Mouse (Mus musculus) embryonic facial prominence, embryonic 11.5 days (tissue): Measurements from ENCODE around the gene Armcx4. TPM values are rescaled to one million over a fixed set of nuclear protein-coding genes. Genes with fewer than 3 reads are reported as not detected.

Experiments
- ATAC-seq: fragments of 200-750 bp; cut with Nextera tagmentation; replicated peaks from 2 replicates; pipeline ENCODE4 v1.8.0; 2017; ENCODE audit warnings: low read depth; ENCODE audit not compliant: insufficient number of reproducible peaks, low FRiP score, low TSS enrichment
- DNase-seq: peaks from one replicate; pipeline ENCODE4 v3.0.0-alpha.2; 2015; ENCODE audit warnings: low spot score
- H3K27ac ChIP-seq: fragments of 300-500 bp; sonication (generic); replicated peaks from 2 replicates; pipeline ENCODE4 v1.5.1; 2014; ENCODE audit warnings: mild to moderate bottlenecking, low read depth, low read length, control low read depth
- H3K27me3 ChIP-seq: fragments of 300-500 bp; sonication (generic); 2 replicates; pipeline ENCODE4 v1.6.1; 2014; ENCODE audit warnings: mild to moderate bottlenecking, low read length, moderate library complexity, mixed read lengths; ENCODE audit not compliant: control insufficient read depth, insufficient read depth
- H3K36me3 ChIP-seq: fragments of 300-500 bp; sonication (generic); replicated peaks from 2 replicates; pipeline ENCODE4 v1.6.1; 2014; ENCODE audit warnings: low read depth, mild to moderate bottlenecking, low read length, moderate library complexity, mixed read lengths; ENCODE audit not compliant: control insufficient read depth, insufficient read depth
- H3K4me1 ChIP-seq: fragments of 300-500 bp; sonication (generic); 2 replicates; pipeline ENCODE4 v1.6.1; 2014; ENCODE audit warnings: low read length, mixed read lengths; ENCODE audit not compliant: control insufficient read depth, insufficient read depth
- H3K4me2 ChIP-seq: fragments of 300-500 bp; sonication (generic); 2 replicates; pipeline ENCODE4 v1.6.1; 2014; ENCODE audit warnings: low read depth, mild to moderate bottlenecking, control low read depth, low read length, moderate library complexity
- H3K4me3 ChIP-seq: fragments of 300-500 bp; sonication (generic); 2 replicates; pipeline ENCODE4 v1.5.1; 2014; ENCODE audit warnings: low read depth, low read length, control low read depth
- H3K9ac ChIP-seq: fragments of 300-500 bp; sonication (generic); replicated peaks from 2 replicates; pipeline ENCODE4 v1.6.1; 2014; ENCODE audit warnings: mild to moderate bottlenecking, control low read depth, low read length
- H3K9me3 ChIP-seq: fragments of 300-500 bp; sonication (generic); replicated peaks from 2 replicates; pipeline ENCODE4 v1.6.1; 2016; ENCODE audit warnings: mild to moderate bottlenecking, low read length, inconsistent platforms, mixed read lengths; ENCODE audit not compliant: control insufficient read depth
- WGBS: fragments of 180-500 bp; shearing (Covaris S2); extraction: QIAGEN DNeasy Blood & Tissue Kit; methylation state at CpG from one replicate; pipeline ENCODE4 v1.1.7; 2014; 5-methylcytosine and 5-hydroxymethylcytosine counted together
- polyA plus RNA-seq: library from polyadenylated mRNA; unstranded; fragments of >200 nt; fragmentation: Nextera tagmentation; extraction: Ambion mirVana; gene quantifications from 2 replicates; pipeline ENCODE4 v1.2.1, GENCODE M21; 2014

Armcx4 gene
- polyA plus RNA-seq, 1 experiment from 2014 or later = 7.5 TPM

DNA sequence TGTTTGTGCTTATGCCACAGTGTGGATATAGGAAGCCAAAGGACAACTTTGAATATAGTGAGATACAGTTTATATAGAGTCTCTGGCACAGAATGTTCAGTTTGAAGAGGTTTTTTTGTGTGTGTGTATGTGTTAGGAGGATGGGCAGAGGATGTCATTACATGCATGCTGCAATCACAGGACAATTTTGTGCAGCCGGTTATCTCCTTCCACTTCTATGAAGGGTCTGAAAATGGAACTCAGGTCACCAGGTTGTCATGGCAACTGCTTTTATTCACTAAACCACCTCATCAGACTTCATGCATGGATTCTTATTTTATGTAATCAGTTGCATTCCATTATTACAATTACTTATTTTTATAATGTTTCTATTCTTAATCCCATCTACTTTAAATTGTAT lies 10.4 kb upstream of the Armcx4 start:
- H3K27ac ChIP-seq = no peak overlapping the region
- no peak overlapping the region for H3K4me2 ChIP-seq
- H3K36me3 ChIP-seq = no peaks in the 10 kb centered on the region
- H3K4me3 ChIP-seq = no peak overlapping the region
- DNase-seq = no peak
- H3K4me1 ChIP-seq = no peaks in the 10 kb centered on the region
- no peaks in the 10 kb centered on the region for H3K9me3 ChIP-seq
- no peak overlapping the region for H3K9ac ChIP-seq
- 63% methylated on average over 1 of the region's 1 CpGs for WGBS
- ATAC-seq = no peak
- H3K27me3 ChIP-seq = no peaks in the 10 kb centered on the region

DNA sequence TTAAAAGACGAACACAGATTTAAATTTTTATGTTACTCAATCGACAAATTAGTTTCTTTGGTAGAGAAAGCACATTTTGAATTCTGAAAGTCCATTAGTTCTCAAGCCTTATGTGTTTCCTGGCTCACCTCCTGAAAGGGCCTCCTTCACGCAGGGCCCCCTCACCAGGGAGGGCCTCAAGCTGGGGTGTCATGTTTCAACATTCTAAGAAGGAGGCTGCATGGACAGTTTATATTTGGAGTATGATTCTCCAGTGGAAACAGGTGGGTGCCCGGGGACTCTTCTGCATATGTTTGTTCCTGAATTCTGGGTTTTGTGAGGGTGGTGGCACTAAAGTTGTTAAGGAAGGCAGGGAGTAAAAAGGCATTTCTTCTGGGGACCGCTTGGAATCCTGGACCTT lies 1.4 kb upstream of the Armcx4 start:
- H3K9me3 ChIP-seq = no peaks in the 10 kb centered on the region
- no peaks in the 10 kb centered on the region for H3K4me1 ChIP-seq
- peak; percentile 63 for DNase-seq
- no peak for ATAC-seq
- peak overlapping the region; percentile 28 for H3K9ac ChIP-seq
- 38% methylated on average over 5 of the region's 5 CpGs for WGBS
- peak overlapping the region; percentile 15; the same call in 1 of the 2 replicates for H3K4me3 ChIP-seq
- H3K27ac ChIP-seq = peak overlapping the region; percentile 35; the same call in 1 of the 2 replicates
- H3K36me3 ChIP-seq = no peaks in the 10 kb centered on the region
- H3K4me2 ChIP-seq = peak overlapping the region; percentile 23; the same call in 1 of the 2 replicates
- H3K27me3 ChIP-seq = no peaks in the 10 kb centered on the region; the same call in 1 of the 2 replicates

DNA sequence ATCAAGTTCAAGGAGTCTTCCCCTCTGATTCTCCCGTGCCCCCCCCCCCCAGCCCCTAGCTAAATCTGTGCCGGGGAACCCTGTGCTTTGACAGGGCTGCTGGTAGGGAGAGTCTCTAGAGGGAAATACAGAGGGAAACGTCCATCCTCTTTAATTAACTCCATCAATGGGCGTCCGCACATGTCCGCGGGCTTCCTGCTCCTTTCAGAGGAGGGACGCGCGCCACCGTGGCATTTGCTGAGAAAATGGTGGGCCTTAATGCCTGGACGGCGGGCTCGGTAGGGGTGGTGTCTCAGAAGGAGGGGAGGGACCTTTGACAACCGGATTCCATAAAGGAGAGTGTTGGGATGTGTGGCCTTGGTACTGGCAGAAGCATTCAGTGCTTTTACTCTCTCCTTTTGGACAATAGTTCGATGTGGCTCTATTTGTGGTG lies 436 bp downstream of the Armcx4 start:
- ATAC-seq (peak; percentile 10), DNase-seq (peak; percentile 53)
- H3K4me3 ChIP-seq = peak overlapping the region; percentile 35
- peak overlapping the region; percentile 82 for H3K27ac ChIP-seq
- no peaks in the 10 kb centered on the region; the same call in none of the 2 replicates for H3K36me3 ChIP-seq
- H3K4me1 ChIP-seq = no peaks in the 10 kb centered on the region
- H3K27me3 ChIP-seq = no peaks in the 10 kb centered on the region; the same call in 1 of the 2 replicates
- 13% methylated on average over 15 of the region's 16 CpGs for WGBS
- peak overlapping the region; percentile 19 for H3K4me2 ChIP-seq
- H3K9ac ChIP-seq = peak overlapping the region; percentile 56
- H3K9me3 ChIP-seq = no peaks in the 10 kb centered on the region

DNA sequence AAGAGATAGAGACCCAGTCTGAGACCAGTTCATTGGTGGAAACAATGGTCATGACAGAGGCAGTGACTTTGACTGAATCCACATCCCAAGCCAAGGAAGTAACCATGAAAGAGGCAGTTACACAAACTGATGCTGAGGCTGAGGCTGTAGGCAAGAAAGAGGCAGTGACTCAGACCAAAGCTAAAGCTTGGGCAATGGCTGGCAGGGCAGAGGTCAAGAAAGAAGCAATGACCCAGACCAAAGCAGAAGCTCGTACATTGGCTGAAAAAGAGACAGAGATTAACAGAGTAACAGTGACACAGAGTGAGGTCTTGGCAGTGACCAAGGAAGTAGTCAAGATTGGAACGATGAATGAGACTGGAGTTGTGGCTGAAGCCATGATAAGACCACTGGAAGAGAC lies 3.4 kb downstream of the Armcx4 start:
- DNase-seq (no peak), ATAC-seq (no peak)
- no peaks in the 10 kb centered on the region for H3K9me3 ChIP-seq
- no peaks in the 10 kb centered on the region; the same call in none of the 2 replicates for H3K36me3 ChIP-seq
- WGBS = 76% methylated on average over 2 of the region's 2 CpGs
- H3K4me3 ChIP-seq = no peak overlapping the region
- H3K4me2 ChIP-seq = no peak overlapping the region
- no peak overlapping the region for H3K27ac ChIP-seq
- H3K27me3 ChIP-seq = no peaks in the 10 kb centered on the region; the same call in 1 of the 2 replicates
- H3K9ac ChIP-seq = no peak overlapping the region
- H3K4me1 ChIP-seq = no peaks in the 10 kb centered on the region

DNA sequence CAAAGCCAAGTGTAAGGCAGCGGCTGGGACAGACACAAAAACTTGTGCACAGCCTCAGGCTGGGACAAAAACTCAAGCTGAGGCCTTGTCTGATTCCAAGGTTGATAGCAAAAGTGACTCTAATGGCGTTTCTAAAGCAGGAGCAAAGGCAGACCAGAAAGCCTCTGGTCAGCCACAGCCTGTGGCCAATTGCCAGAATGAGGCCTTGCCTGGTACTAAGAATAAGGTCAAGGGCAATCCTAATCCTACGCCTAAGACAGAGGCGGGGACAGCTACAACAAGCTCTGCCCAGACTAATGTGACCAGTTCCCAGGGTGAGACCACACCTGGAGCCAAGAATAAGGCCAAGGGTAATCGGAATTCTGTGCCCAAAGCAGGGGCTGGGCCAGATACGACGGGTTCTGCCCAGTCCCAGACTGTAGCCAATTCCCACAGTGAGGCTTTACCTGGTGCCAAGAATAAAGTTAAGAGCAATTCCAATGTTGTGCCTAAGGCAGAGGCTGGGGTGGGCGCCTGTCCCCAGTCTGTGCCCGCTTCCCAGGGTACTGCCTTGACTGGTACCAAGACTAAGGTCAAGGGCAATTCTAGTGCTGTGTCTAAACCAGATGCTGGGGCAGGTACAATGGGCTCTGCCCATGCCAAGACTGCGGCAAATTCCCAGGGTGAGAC lies 4.7 kb downstream of the Armcx4 start:
- H3K4me2 ChIP-seq = no peak overlapping the region

DNA sequence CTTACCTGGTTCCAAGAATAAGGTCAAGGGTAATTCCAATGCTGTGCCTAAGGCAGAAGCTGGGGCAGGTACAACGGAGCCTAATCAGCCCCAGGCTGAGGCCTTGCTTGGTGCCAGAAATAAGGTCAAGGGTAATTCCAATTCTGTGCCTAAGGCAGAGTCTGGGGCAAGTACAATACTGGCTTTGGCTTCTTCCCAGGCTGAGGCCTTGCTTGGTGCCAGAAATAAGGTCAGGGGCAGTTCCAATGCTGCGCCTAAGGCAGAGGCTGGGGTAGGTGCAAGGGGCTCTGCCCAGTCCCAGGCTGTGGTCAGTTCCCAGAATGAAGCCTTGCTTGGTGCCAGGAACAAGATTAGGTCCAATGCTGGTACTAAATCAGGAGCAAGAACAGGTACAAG lies 5.2 kb downstream of the Armcx4 start:
- Histone ChIP-seq H3K27me3 (no peaks in the 10 kb centered on the region), H3K4me2 (no peak overlapping the region), H3K27ac (no peak overlapping the region), H3K9me3 (no peaks in the 10 kb centered on the region), H3K9ac (no peak overlapping the region), H3K36me3 (no peaks in the 10 kb centered on the region; the same call in none of the 2 replicates), H3K4me3 (no peak overlapping the region), H3K4me1 (no peaks in the 10 kb centered on the region)
- no peak for ATAC-seq
- WGBS = 82% methylated on average over 2 of the region's 2 CpGs
- no peak for DNase-seq

More for the DNA sequence above, 4.7 kb downstream of the Armcx4 start:
- DNase-seq (no peak), ATAC-seq (no peak)
- no peaks in the 10 kb centered on the region; the same call in 1 of the 2 replicates for H3K27me3 ChIP-seq
- no peaks in the 10 kb centered on the region for H3K4me1 ChIP-seq
- no peak overlapping the region for H3K27ac ChIP-seq
- H3K9me3 ChIP-seq = no peaks in the 10 kb centered on the region
- H3K9ac ChIP-seq = no peak overlapping the region
- no peaks in the 10 kb centered on the region; the same call in none of the 2 replicates for H3K36me3 ChIP-seq
- WGBS = 94% methylated on average over 10 of the region's 10 CpGs
- no peak overlapping the region for H3K4me3 ChIP-seq

DNA sequence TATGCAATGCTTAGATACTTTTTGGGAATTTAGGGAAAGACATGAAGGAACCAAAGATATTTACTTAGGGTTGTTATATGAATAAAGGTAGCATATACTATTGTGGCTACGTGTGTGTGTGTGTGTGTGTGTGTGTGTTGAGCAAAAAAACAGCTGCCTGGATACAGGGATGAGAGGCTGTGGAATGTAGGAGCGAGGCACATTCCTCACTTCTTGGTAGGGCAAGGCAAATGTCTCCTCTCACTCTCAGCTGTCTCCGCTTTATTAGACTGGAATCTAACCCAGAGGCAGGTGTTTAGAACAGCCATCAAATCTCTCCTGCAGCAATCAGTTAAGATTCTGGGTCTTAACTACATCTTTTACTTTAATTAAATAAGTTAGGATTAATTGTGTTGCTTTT lies 30.5 kb downstream of the Armcx4 start:
- ATAC-seq = no peak
- no peak overlapping the region for H3K9ac ChIP-seq
- H3K27me3 ChIP-seq = 0 out of 2 replicates have a peak, but pooled peaks cover 3% of the 10 kb centered on the region
- H3K36me3 ChIP-seq = no peaks in the 10 kb centered on the region
- no peaks in the 10 kb centered on the region for H3K4me1 ChIP-seq
- no peak overlapping the region for H3K27ac ChIP-seq
- 36% methylated on average over 3 of the region's 3 CpGs for WGBS
- H3K4me2 ChIP-seq = no peak overlapping the region
- H3K4me3 ChIP-seq = no peak overlapping the region
- no peaks in the 10 kb centered on the region for H3K9me3 ChIP-seq
- DNase-seq = peak; percentile 8

DNA sequence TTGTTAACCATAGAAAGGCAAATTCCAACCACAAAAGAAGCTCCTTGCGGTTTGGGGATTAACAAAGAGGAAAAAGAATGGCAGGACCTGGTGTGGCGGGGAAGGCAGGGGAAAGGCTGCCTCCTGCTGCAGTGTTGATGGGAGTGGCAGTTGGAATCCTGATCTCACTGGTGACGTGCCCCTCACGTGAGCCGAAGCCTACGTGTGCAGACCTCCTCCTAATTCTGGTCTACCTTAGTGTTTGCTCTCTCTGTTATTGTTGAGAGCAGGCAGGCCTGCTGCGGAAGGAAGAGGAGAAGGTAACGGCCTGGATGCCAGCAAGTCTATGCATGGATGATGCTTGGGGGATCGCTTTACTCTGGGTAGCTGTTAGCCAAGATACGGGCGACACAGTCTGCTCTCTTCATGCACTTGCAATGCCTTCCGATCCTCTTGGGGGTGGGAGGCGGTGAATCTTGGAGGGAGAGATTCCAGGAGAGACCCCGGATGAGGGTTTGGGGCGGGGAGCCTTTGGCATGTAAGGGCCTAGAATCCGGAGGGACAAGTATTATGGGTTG lies 31.5 kb downstream of the Armcx4 start, which contains the start of gene Armcx1:
Gene Armcx1 (plus strand): TSS at position 212 of the 557 bp plus-strand sequence.
- 19% methylated on average over 16 of the region's 16 CpGs for WGBS
- no peaks in the 10 kb centered on the region for H3K4me1 ChIP-seq
- ATAC-seq = peak; percentile 90
- no peaks in the 10 kb centered on the region for H3K9me3 ChIP-seq
- peak within 1 kb of the TSS; percentile 73 for H3K9ac ChIP-seq
- H3K27me3 ChIP-seq = 0 out of 2 replicates have a peak, but pooled peaks cover 3% of the 10 kb centered on the region
- peak; percentile 77 for DNase-seq
- H3K4me3 ChIP-seq = peak within 1 kb of the TSS; percentile 48
- no peaks in the 10 kb centered on the region for H3K36me3 ChIP-seq
- H3K4me2 ChIP-seq = peak within 1 kb of the TSS; percentile 42
- H3K27ac ChIP-seq = peak within 1 kb of the TSS; percentile 79
